Mouse (Mus musculus) macrophage (primary cell): Measurements from ENCODE around the gene Ltbp4. TPM values are rescaled to one million over a fixed set of nuclear protein-coding genes. Genes with fewer than 3 reads are reported as not detected.

Source experiments
- H3K27ac ChIP-seq: fragments of 350-480 bp; formaldehyde crosslinking; 2 replicates; pipeline ENCODE4 v1.9.0; 2021
- H3K36me3 ChIP-seq: fragments of 350-480 bp; formaldehyde crosslinking; 2 replicates; pipeline ENCODE4 v1.9.0; 2021; ENCODE audit errors: inconsistent target
- H3K4me3 ChIP-seq: fragments of 350-480 bp; formaldehyde crosslinking; 2 replicates; pipeline ENCODE4 v1.9.0; 2021; ENCODE audit errors: inconsistent target
- H3K79me2 ChIP-seq: fragments of 350-480 bp; formaldehyde crosslinking; 2 replicates; pipeline ENCODE4 v1.9.0; 2021; ENCODE audit errors: inconsistent target
- WGBS: methylation state at CpG from one replicate; pipeline ENCODE4 v1.1.7; 2026; ENCODE audit warnings: inconsistent platforms; ENCODE audit not compliant: missing documents; 5-methylcytosine and 5-hydroxymethylcytosine counted together
- polyA plus RNA-seq: library from polyadenylated mRNA; stranded (reverse); fragments of 250-400 nt; gene quantifications from 3 replicates; pipeline ENCODE4 v1.2.4, GENCODE M21; 2018; ENCODE audit warnings: inconsistent platforms

Ltbp4 gene
- polyA plus RNA-seq, 1 experiment from 2014 or later = not detected

DNA sequence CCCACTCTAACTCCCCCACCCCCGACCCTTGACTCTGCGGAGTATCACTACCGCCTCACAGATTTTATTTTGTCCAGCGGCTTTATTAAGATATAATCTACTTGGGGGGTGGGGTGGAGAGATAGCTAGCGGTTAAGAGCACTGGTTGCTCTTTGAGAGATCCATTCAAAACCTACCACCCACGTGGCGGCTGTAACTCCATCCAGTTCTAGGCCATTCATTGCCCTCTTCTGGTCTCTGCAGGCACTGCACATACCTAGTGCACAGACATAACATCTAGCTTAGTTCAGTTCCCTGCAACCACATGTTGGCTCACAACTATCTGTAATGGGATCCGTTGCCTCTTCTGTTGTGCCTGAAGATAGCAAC lies 51.8 kb downstream of the Ltbp4 start:
- WGBS = 7% methylated on average over 8 of the region's 8 CpGs
- no peak overlapping the region for H3K4me3 ChIP-seq
- H3K79me2 ChIP-seq = no peaks in the 10 kb centered on the region
- no peaks in the 10 kb centered on the region for H3K36me3 ChIP-seq
- no peak overlapping the region for H3K27ac ChIP-seq

DNA sequence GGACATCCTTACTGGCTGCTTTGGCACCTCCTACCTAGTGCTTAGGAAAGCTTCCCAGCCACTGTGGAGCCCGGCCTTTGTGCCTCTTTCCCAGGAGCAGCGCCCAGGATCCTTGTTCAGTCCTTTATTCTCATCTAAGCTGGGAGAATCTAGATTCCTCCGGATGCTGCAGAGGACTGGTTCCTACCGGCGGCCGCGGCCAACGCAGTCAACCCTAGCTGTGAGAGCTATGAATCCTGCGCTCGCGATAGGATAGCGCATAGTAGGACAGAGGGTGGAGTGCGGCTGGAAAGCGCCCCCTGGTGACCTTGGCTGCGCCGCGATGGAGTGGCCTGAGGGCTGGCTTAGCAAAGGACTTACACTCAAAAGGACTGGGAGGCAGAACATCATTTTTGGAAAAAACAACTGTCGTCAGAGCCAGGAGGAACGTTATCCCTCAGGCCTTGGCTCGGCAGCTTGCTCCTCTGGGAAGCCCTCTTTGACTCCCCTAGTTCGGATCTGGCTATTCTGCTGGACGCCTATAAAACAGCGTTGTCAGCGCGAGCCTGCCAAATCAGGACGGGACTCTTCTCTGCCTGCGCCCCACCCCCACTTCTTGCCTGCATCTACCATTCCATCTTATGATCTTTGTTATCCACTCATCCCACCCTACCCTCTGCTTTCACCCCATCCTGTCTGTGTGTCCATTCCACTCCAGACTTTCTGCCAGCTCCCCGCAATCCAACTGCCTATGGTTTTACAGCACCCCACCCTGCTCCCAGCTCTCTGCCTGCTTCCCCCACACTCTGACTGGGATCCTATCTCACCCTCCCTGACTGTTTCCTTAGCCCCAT lies 52.4 kb downstream of the Ltbp4 start:
- Histone ChIP-seq H3K79me2 (no peaks in the 10 kb centered on the region), H3K36me3 (no peaks in the 10 kb centered on the region), H3K4me3 (no peak overlapping the region), H3K27ac (no peak overlapping the region)
- WGBS = 10% methylated on average over 28 of the region's 28 CpGs

DNA sequence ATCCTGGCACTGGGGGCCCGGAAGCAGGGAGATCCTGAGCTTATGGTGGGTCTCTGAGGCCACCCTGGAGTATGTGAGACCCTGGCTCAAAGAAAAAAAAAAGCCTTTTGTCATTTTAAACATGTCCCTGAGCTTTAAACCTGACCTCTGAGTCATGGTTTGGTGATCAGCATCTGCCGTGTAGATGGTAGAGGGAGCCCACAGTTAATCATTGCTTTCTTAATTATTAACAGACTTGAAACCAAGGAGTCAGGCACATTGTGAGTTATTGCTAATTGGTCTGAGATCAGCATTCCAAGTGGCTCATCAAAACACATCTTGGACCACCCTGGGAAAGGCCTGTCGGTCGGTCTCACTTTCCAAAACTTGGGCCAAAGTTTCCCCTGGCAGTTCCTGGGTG lies 55.3 kb downstream of the Ltbp4 start:
- no peaks in the 10 kb centered on the region for H3K79me2 ChIP-seq
- WGBS = 94% methylated on average over 4 of the region's 4 CpGs

DNA sequence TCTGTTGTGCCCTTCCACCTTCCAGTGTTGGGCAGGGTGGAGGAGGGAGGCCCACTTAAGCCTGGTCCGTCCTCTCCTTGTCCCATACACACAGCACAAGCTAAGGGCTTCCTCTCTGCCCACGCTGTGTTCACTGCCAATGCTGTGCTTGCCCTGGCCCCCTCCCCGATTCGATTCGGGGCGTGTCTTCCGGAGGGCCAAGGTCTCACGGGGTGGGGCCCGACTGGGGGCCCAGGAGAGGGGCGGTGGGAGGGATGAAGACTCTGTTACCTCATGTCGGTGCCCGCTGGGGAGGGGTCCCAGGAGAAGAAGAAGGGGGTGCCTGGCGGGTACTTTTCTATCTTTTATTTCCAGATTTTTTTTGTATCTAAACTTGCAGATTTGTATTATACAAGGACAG lies 55.8 kb downstream of the Ltbp4 start:
- no peaks in the 10 kb centered on the region for H3K79me2 ChIP-seq
- H3K27ac ChIP-seq = no peak overlapping the region
- H3K4me3 ChIP-seq = no peak overlapping the region
- H3K36me3 ChIP-seq = no peaks in the 10 kb centered on the region
- WGBS = 74% methylated on average over 10 of the region's 13 CpGs

More for the DNA sequence above, 55.3 kb downstream of the Ltbp4 start:
- H3K27ac ChIP-seq = no peak overlapping the region
- H3K36me3 ChIP-seq = no peaks in the 10 kb centered on the region
- H3K4me3 ChIP-seq = no peak overlapping the region

DNA sequence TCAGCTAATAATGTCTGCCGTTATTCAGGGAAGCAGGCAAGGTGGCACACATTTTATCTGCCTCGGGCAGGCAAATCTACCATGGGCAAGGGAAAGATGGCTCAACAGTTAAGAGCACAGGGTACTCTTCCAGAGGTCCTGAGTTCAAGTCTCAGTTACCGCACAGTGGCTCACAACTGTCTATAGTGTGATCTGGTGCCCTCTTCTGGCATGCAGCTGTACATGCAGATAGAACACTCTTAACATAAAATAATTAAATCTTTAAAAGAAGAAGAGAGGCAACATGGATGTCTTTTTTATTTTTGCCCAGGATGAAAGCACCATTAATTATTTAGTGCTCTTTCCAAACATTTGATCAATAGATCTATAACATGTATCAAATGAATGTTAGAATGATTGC lies 60.3 kb downstream of the Ltbp4 start:
- WGBS = 97% methylated on average over 3 of the region's 3 CpGs
- Histone ChIP-seq H3K27ac (no peak overlapping the region), H3K79me2 (no peaks in the 10 kb centered on the region), H3K36me3 (no peaks in the 10 kb centered on the region), H3K4me3 (no peak overlapping the region)

DNA sequence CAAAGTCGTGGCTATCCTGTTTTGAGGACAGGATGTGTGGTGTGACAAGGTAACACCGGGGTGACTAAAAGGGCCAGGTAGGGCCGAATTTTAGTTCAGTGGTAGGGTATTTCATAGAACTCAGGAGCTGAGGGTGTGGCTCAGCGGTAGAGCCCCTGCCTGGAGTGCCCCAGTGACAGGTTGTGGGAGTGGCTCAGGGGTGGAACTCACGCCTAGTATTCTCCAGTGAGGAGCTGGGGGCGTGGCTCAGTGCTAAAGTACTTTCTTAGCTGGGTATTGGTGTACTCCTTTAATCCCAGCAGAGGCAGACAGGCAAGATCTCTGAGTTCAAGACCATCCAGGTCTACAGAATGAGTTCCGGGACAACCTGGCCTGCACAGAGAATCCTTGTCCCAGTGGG lies 61.5 kb downstream of the Ltbp4 start:
- WGBS = 66% methylated on average over 5 of the region's 7 CpGs
- no peaks in the 10 kb centered on the region for H3K79me2 ChIP-seq
- no peaks in the 10 kb centered on the region for H3K36me3 ChIP-seq
- H3K4me3 ChIP-seq = no peak overlapping the region
- H3K27ac ChIP-seq = no peak overlapping the region

DNA sequence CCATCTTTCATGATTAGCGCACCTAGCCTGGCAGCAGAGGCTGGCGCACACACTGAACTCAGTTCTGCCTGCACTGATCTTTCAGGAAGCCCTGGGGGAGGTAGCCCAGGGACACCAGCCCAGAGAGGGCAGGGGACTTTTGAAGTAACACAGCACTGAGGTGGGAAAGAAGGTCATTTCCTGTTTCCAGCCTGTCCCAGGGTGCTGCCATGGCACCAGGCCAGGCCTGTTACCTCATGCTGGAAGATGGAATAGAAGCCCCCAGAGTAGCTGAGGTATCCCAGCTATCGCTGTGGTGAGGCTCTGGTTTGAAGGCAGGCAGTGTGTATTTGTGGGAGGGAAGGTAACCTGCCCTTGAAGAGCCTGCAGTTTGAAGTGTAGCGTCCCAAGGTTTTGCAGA lies 62.6 kb downstream of the Ltbp4 start:
- Histone ChIP-seq H3K4me3 (no peak overlapping the region), H3K79me2 (no peaks in the 10 kb centered on the region), H3K27ac (no peak overlapping the region), H3K36me3 (no peaks in the 10 kb centered on the region)
- 98% methylated on average over 4 of the region's 4 CpGs for WGBS

DNA sequence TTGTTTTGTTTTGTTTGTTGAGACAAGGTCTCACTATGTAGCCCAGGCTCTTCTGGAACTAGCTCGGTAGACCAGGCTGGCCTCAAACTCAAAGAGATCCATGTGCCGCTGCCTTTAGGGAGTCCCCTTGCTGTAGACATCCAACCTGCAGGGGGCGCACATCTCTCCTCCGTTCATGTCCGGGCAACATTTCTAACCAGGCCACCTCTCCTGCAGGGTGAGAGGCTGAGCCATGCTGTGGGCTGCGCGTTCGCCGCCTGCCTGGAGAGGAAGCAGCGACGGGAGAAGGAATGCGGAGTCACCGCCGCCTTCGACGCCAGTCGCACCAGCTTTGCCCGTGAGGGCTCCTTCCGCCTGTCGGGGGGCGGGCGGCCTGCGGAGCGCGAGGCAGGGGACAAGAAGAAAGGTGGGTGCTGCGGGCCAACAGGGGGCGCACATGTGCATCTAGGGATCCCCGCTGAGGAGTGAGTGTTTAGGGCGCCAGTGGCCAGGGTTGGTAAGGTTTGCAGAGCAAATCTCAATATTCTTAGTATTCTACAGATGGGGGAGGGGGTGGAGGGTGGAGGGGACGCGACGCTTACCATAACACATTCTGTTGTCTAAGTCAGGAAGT lies 63.6 kb downstream of the Ltbp4 start:
- Histone ChIP-seq H3K4me3 (no peak overlapping the region), H3K36me3 (no peaks in the 10 kb centered on the region), H3K79me2 (no peaks in the 10 kb centered on the region), H3K27ac (no peak overlapping the region)
- WGBS = 75% methylated on average over 22 of the region's 32 CpGs

DNA sequence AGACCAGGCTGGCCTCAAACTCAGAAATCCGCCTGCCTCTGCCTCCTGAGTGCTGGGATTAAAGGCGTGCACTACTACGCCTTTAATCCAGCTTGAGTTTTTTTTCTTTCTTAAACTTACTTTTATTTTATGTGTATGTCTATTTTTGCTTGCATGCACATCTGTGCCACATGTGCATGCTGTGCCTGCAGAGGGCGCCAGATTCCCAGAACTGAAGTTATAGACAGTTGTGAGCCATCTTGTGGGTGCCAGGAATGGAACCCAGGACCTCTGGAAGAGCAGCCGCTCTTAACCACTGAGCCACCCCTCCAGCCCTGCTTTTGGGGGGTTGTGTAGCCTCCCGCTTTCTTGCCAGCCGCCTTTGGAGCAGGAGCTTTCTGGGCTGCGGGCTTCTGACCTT lies 66.1 kb downstream of the Ltbp4 start:
- no peak overlapping the region for H3K27ac ChIP-seq
- no peak overlapping the region for H3K4me3 ChIP-seq
- H3K36me3 ChIP-seq = no peaks in the 10 kb centered on the region
- WGBS = 93% methylated on average over 6 of the region's 8 CpGs
- no peaks in the 10 kb centered on the region for H3K79me2 ChIP-seq

DNA sequence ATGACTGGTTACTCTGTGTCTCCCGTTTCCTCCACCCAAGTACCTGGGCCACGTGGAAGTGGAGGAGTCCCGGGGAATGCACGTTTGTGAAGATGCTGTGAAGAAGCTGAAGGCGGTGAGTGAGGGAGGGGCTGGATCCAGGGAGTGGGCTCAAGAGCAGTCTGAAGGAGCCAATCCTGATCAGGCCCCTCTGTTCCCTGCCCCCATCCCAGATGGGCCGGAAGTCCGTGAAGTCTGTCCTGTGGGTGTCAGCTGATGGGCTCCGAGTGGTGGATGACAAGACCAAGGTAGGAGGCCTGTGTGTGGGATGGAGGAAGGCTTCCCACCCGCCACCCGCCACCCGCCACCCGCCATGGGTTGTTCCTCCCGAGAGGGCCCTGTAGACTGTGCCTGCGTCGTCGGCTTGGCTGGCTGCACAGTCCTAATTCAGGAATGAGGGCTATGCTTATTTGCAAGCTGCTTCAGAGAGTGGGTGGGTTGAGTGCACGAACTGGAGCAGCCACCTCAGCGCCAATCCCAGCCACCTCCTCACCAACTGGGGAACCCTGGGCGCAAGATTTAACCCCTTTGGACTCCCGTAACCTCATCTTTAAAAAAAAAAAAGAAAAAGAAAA lies 70.9 kb downstream of the Ltbp4 start:
- Histone ChIP-seq H3K4me3 (no peak overlapping the region), H3K27ac (no peak overlapping the region), H3K36me3 (no peaks in the 10 kb centered on the region), H3K79me2 (no peaks in the 10 kb centered on the region)
- WGBS = 89% methylated on average over 17 of the region's 20 CpGs

DNA sequence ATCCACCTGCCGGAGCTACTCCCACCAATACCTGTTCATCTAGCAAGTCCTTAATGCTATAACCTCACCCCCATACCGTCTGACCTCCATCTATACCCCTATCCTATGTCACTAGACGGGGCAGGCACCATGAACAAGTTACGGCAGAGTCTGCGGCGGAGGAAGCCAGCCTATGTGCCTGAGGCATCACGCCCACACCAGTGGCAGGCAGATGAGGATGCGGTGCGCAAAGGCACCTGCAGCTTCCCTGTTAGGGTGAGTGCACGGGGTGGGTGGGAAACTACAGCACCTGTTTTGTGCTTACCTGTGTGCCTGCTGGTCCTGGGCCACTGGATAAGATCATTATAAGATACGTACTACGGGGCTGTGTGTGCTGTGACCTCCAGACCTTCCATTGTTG lies 72.7 kb downstream of the Ltbp4 start:
- no peak overlapping the region for H3K4me3 ChIP-seq
- H3K27ac ChIP-seq = no peak overlapping the region
- WGBS = 96% methylated on average over 12 of the region's 12 CpGs
- H3K36me3 ChIP-seq = no peaks in the 10 kb centered on the region
- no peaks in the 10 kb centered on the region for H3K79me2 ChIP-seq

DNA sequence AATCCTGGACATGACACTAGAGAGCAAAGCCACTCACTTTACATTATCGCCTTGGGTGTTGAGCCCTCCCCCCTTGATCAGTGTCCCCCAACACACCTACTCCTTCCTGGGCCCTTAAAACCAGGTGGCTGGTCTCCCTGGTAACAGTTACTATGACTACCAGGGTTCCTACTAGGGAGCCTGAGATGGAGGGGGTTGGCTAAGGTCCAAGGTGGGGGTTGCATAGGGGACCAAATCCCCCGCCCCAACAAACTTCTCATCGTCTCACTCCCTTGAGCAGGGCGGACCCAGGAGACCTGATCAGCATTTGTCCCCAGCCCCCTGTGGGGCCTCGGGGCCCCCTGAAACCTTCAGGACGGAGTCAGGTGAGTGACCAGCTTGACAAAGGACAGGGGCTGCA lies 75.6 kb downstream of the Ltbp4 start:
- WGBS = 97% methylated on average over 6 of the region's 6 CpGs
- no peaks in the 10 kb centered on the region for H3K36me3 ChIP-seq
- H3K79me2 ChIP-seq = no peaks in the 10 kb centered on the region
- no peak overlapping the region for H3K27ac ChIP-seq
- no peak overlapping the region for H3K4me3 ChIP-seq

DNA sequence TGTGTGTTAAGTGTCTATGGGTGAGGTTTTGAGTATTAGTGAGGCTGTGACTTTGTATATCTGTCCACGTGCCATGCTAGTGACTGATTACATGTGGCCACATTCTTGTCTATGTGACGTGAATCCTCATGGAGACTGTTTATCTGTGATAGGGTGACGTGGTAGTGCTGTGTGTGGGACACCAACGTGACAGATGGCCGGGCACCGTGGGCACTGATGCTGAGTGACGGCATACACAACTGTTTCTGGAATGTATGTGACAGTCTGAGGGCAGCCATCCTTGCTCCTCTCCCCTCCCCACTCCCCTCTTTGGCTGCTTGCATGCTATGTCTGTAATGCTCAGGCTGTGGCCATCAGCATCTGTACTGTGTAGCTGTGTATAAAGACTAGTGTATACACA lies 76.6 kb downstream of the Ltbp4 start:
- Histone ChIP-seq H3K4me3 (no peak overlapping the region), H3K36me3 (no peaks in the 10 kb centered on the region), H3K27ac (no peak overlapping the region), H3K79me2 (no peaks in the 10 kb centered on the region)
- WGBS = 97% methylated on average over 6 of the region's 7 CpGs

DNA sequence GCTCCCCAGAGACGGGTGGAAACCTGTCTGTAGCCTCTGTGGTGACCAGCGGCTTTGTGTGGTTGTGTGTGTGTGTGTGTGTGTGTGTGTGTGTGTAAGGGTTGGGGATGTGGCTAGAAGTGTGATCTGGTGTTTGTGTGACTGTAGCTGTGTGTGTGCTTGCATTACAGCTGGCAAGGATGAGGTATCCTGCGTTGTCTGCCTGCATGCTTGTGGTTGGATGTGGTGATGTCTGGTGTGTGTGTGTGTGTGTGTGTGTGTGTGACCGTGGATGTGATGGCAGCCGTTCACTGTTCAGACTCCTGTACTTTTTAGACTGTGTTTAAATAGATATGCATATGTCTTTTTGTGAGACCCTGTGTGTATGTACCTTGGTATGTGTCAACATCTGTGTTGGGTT lies 77.7 kb downstream of the Ltbp4 start:
- Histone ChIP-seq H3K4me3 (no peak overlapping the region), H3K36me3 (no peaks in the 10 kb centered on the region; the same call in 1 of the 2 replicates), H3K27ac (no peak overlapping the region), H3K79me2 (no peaks in the 10 kb centered on the region)
- WGBS = 43% methylated on average over 5 of the region's 5 CpGs

DNA sequence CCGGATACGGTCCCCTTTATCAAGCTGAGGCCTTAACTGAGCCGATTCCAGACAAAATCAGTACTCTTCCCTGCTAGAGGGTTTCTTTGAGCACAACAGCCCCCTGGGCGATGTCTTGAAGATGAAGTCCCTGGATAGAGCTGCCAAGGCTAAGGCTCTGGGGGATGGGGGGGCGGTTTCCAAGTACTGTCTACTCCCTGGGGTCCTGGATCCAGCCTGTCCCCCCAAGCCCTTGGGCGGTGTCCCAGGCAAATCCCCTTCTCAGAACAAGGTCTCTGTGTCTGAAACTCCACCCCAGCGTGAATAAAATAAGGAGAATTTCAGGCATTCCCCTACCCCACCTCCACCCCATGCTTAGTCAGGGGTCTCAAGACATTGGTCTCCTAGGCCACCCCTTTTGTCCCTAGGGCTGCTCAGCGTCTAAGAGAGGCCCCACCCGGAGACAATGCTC lies 78.2 kb downstream of the Ltbp4 start:
- Histone ChIP-seq H3K27ac (no peak overlapping the region), H3K4me3 (peak overlapping the region; percentile 41), H3K36me3 (peaks cover 4% of the 10 kb centered on the region; the same call in 1 of the 2 replicates), H3K79me2 (no peaks in the 10 kb centered on the region)
- WGBS = 36% methylated on average over 9 of the region's 9 CpGs
